Mouse (Mus musculus) kidney, adult 2 months (tissue): Measurements from ENCODE around the gene Hist1h1c. TPM values are rescaled to one million over a fixed set of nuclear protein-coding genes. Genes with fewer than 3 reads are reported as not detected.
"Not testable (repeated sequence)": the region's sequence is repeated elsewhere in the genome, so short reads cannot be mapped to it uniquely, and the experiment has no call there.

Experiments used
- DNase-seq: peaks from one replicate; pipeline ENCODE4 v3.0.0; 2021
- H3K27ac ChIP-seq: fragments of 200-500 bp; 2 replicates; pipeline ENCODE4 v1.5.1; 2012; ENCODE audit warnings: low read depth, low read length, control low read depth, inconsistent platforms; ENCODE audit not compliant: insufficient read depth
- H3K27me3 ChIP-seq: fragments of 200-500 bp; replicated peaks from 2 replicates; pipeline ENCODE4 v1.6.1; 2012; ENCODE audit warnings: mild to moderate bottlenecking, moderate library complexity, low read length, inconsistent platforms; ENCODE audit not compliant: control insufficient read depth, insufficient read depth
- H3K36me3 ChIP-seq: fragments of 200-500 bp; 2 replicates; pipeline ENCODE4 v1.6.1; 2012; ENCODE audit warnings: mild to moderate bottlenecking, moderate library complexity, low read length, inconsistent platforms; ENCODE audit not compliant: control insufficient read depth, insufficient read depth
- H3K4me1 ChIP-seq: fragments of 200-500 bp; 2 replicates; pipeline ENCODE4 v1.6.1; 2011; ENCODE audit warnings: low read length; ENCODE audit not compliant: control insufficient read depth, insufficient read depth
- H3K4me3 ChIP-seq: fragments of 200-500 bp; 2 replicates; pipeline ENCODE4 v1.5.1; 2011; ENCODE audit warnings: mild to moderate bottlenecking, low read depth, low read length, control low read depth; ENCODE audit not compliant: insufficient read depth
- CTCF ChIP-seq: fragments of 200-500 bp; conservative IDR thresholded peaks from 2 replicates; pipeline ENCODE4 v1.5.1; 2011; ENCODE audit warnings: low read depth, mild to moderate bottlenecking, control low read depth, low read length, moderate library complexity, mixed read lengths; ENCODE audit not compliant: insufficient read depth, insufficient read length
- POLR2A ChIP-seq: fragments of 200-500 bp; IDR thresholded peaks from one replicate; pipeline ENCODE4 v1.6.1; 2011; ENCODE audit warnings: low read depth, low read length, control low read depth
- WGBS: fragments of 180-500 bp; shearing (Covaris S2); methylation state at CpG from one replicate; pipeline ENCODE4 v1.1.7; 2018; 5-methylcytosine and 5-hydroxymethylcytosine counted together
- polyA plus RNA-seq: library from polyadenylated mRNA; depleted of rRNA; stranded (reverse); fragments of >200 nt; gene quantifications from 2 replicates; pipeline ENCODE4 v1.2.3, GENCODE M21; 2012

Gene Hist1h1c
- polyA plus RNA-seq, 1 experiment, result 76.0 TPM

GRCm38 (mm10) chr13:23745381-23746161 is 7.0 kb downstream of the Hist1h1c start, which contains the start of gene Hist1h3c:
Gene Hist1h3c, minus strand, starts transcription at chr13:23745602.
- Histone ChIP-seq H3K4me1 (peaks cover 7% of the 10 kb centered on the region; the same call in 1 of the 2 replicates), H3K27me3 (no peaks in the 10 kb centered on the region), H3K27ac (peak within 1 kb of the TSS; percentile 93), H3K36me3 (peaks cover 3% of the 10 kb centered on the region; the same call in 1 of the 2 replicates), H3K4me3 (peak within 1 kb of the TSS; percentile 50)
- peak; percentile 92 for DNase-seq
- TF ChIP-seq POLR2A (no peak), CTCF (no peak)
- under 1% methylated on average over 28 of the region's 28 CpGs for WGBS

DNA sequence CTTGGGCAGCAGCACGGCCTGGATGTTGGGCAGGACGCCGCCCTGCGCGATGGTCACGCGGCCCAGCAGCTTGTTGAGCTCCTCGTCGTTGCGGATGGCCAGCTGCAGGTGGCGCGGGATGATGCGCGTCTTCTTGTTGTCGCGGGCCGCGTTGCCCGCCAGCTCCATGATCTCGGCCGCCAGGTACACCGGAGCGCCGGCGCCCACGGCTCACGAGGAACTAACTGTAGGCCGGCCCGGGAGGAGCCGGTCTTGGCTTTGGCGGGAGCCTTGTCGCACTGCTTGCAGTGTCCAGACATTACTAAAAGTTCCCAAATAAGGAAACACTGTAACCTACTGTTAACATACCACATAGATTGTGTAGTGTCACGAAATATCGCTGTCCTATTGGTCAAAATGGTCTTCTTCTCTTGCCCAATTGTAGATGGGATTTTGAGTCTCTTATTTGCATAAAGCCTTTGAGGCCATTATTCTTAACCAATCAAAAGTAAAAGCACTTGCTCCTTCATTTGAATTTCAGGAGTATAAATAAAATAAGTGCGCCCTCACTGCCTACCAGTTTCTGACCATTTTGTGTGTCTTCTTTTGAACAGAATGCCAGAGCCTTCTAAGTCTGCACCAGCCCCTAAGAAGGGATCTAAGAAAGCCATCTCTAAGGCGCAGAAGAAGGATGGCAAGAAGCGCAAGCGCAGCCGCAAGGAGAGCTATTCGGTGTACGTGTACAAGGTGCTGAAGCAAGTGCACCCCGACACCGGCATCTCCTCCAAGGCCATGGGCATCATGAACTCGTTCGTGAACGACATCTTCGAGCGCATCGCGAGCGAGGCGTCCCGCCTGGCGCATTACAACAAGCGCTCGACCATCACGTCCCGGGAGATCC is 7.8 kb downstream of the Hist1h1c start, which contains the start of gene Hist1h2bb:
TSS of gene Hist1h2bb (plus strand) at position 534 of the 880 bp plus-strand sequence.
- not testable (repeated sequence) for H3K36me3 ChIP-seq, H3K4me1 ChIP-seq, H3K27me3 ChIP-seq
- Histone ChIP-seq H3K27ac (peak within 1 kb of the TSS; percentile 93), H3K4me3 (peak within 1 kb of the TSS; percentile 50)
- peak; percentile 93 for DNase-seq
- whole genome bisulfite sequencing, result under 1% methylated on average over 46 of the region's 58 CpGs

DNA sequence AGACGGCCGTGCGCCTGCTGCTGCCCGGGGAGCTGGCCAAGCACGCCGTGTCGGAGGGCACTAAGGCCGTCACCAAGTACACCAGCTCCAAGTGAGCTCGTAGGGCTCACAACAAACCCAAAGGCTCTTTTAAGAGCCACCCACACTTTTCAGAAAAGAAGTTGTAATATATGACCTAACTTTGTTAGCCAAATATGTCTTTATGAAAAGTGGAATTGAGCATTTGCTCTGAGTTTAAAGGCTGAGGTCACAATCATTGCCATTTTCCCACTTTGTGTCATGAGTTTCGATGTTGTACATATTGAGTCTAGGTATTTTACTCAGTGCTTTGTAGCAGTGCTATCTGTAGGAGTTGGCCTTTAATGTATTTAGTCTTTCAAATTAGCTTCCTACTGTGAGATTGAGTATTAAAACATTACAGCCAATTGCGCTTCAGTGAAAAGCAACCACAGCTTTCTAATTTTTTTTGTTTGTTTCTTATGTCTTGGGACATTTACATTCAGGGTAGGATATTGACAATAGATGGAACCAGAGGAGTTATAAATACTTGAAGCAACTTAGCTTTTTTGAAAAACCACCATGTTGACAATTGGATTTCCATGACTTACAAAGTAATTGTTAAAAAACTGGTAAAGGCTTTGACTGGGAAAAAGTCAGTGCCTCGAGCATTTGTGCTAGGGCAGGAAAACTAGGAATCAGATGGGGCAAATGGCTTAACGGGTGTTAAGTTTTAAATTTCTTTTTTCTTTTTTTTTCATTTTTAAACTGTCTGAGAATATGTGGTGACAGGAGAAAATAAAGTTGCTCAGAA is 8.7 kb downstream of the Hist1h1c start:
- TF ChIP-seq POLR2A (no peak), CTCF (no peak)
- WGBS, result 9% methylated on average over 13 of the region's 13 CpGs
- Histone ChIP-seq H3K27me3 (no peaks in the 10 kb centered on the region), H3K4me1 (peaks cover 5% of the 10 kb centered on the region; the same call in 1 of the 2 replicates), H3K27ac (no peak overlapping the region), H3K36me3 (no peaks in the 10 kb centered on the region), H3K4me3 (no peak overlapping the region)
- no peak for DNase-seq

- no peak for DNase-seq
- no peak for TF ChIP-seq CTCF
- TF ChIP-seq POLR2A, result no peak
- Histone ChIP-seq H3K36me3 (no peaks in the 10 kb centered on the region), H3K27ac (no peak overlapping the region), H3K27me3 (no peaks in the 10 kb centered on the region), H3K4me1 (peaks cover 5% of the 10 kb centered on the region; the same call in 1 of the 2 replicates), H3K4me3 (no peak overlapping the region)
- 17% methylated on average over 4 of the region's 4 CpGs for WGBS
Observed at GRCm38 (mm10) chr13:23747892-23748288, 9.3 kb downstream of the Hist1h1c start.

GRCm38 (mm10) chr13:23749563-23750121 is 11.0 kb downstream of the Hist1h1c start:
- no peak for DNase-seq
- Histone ChIP-seq H3K27ac (no peak overlapping the region), H3K4me1 (peaks cover 5% of the 10 kb centered on the region; the same call in 1 of the 2 replicates), H3K36me3 (no peaks in the 10 kb centered on the region), H3K4me3 (no peak overlapping the region), H3K27me3 (no peaks in the 10 kb centered on the region)
- TF ChIP-seq POLR2A (no peak), CTCF (no peak)
- 93% methylated on average over 5 of the region's 5 CpGs for WGBS

- H3K27me3 ChIP-seq, H3K4me1 ChIP-seq, H3K36me3 ChIP-seq: not testable (repeated sequence)
- Histone ChIP-seq H3K27ac (peak within 1 kb of the TSS; percentile 71), H3K4me3 (peak within 1 kb of the TSS; percentile 74; the same call in 1 of the 2 replicates)
- WGBS, result 2% methylated on average over 33 of the region's 47 CpGs
- peak; percentile 66 for DNase-seq
Observed at GRCm38 (mm10) chr13:23750839-23751477, 12.3 kb downstream of the Hist1h1c start, which contains the start of gene Hist1h2ab. Gene Hist1h2ab, plus strand, starts transcription at chr13:23751126.
